15 mouse cellular contexts compared by ENCODE assay signal in genomic region chr9:121061820-121062623, GRCm38 (mm10).
DNase-seq lines count a peak whose midpoint lies in the region; ATAC-seq and TF ChIP-seq lines count a peak whose summit lies in the region.
"Had no signal": no experiment of that assay in that cellular context is flagged by ENCODE, and none has a peak within 500 bp of the region (broad histone marks: within the 10 kb centered on the region; RNA-seq: fewer than 3 reads in every experiment).

No protein-coding gene starts in this region.

- H3K4me1 ChIP-seq in kidney, postnatal 0 days (replicated peaks; ENCODE audit: insufficient read depth, low read length) = no peaks in the 10 kb centered on the region
- peaks cover 12% of the 10 kb centered on the region; the same call in 1 of the 2 replicates for H3K4me1 ChIP-seq in forebrain, embryonic 11.5 days (replicated peaks; ENCODE audit: control insufficient read depth, insufficient read depth, low read length)
- peaks cover 19% of the 10 kb centered on the region for H3K4me1 ChIP-seq in hindbrain, embryonic 15.5 days (replicated peaks)
- H3K4me1 ChIP-seq in neural tube, embryonic 14.5 days (ENCODE audit: control insufficient read depth, insufficient read depth, low read length) = peaks cover 13% of the 10 kb centered on the region

- no peaks in the 10 kb centered on the region for H3K36me3 ChIP-seq in kidney, postnatal 0 days (ENCODE audit: insufficient read depth, low read length)
- H3K36me3 ChIP-seq in forebrain, embryonic 11.5 days (ENCODE audit: control insufficient read depth, insufficient read depth, low read length) = no peaks in the 10 kb centered on the region
- no peaks in the 10 kb centered on the region for H3K36me3 ChIP-seq in hindbrain, embryonic 15.5 days
- no peaks in the 10 kb centered on the region for H3K36me3 ChIP-seq in neural tube, embryonic 14.5 days (ENCODE audit: control insufficient read depth, insufficient read depth, low read length)
- H3K36me3 ChIP-seq: heart, embryonic 15.5 days had no signal

- no peak overlapping the region for H3K9ac ChIP-seq in kidney, postnatal 0 days (ENCODE audit: low read depth, low read length)
- no peak overlapping the region for H3K9ac ChIP-seq in forebrain, embryonic 11.5 days (ENCODE audit: low read length)
- H3K9ac ChIP-seq in hindbrain, embryonic 15.5 days = no peak overlapping the region
- H3K9ac ChIP-seq in neural tube, embryonic 14.5 days (replicated peaks; ENCODE audit: low read depth, low read length) = no peak overlapping the region
- H3K9ac ChIP-seq: heart, embryonic 15.5 days; liver, embryonic 14.5 days had no signal

- ATAC-seq in kidney, postnatal 0 days (replicated peaks; ENCODE audit: low FRiP score, low read depth) = no peak; the same call in 1 of the 2 replicates
- peak; percentile 55; the same call in 1 of the 2 replicates for ATAC-seq in forebrain, embryonic 11.5 days (replicated peaks; ENCODE audit: low FRiP score)
- ATAC-seq in hindbrain, embryonic 15.5 days (ENCODE audit: low FRiP score, low read depth) = peak; percentile 62
- ATAC-seq in neural tube, embryonic 14.5 days (ENCODE audit: low read depth) = peak; percentile 79
- ATAC-seq: intestine, embryonic 16.5 days had no signal

- H3K4me2 ChIP-seq in kidney, postnatal 0 days (ENCODE audit: low read length) = no peak overlapping the region
- H3K4me2 ChIP-seq in forebrain, embryonic 11.5 days (ENCODE audit: low read depth, low read length, severe bottlenecking) = no peak overlapping the region
- H3K4me2 ChIP-seq in hindbrain, embryonic 15.5 days = no peak overlapping the region
- no peak overlapping the region for H3K4me2 ChIP-seq in neural tube, embryonic 14.5 days (ENCODE audit: low read depth, low read length)
- H3K4me2 ChIP-seq: heart, embryonic 15.5 days had no signal

- H3K27ac ChIP-seq in kidney, postnatal 0 days = no peak overlapping the region
- no peak overlapping the region for H3K27ac ChIP-seq in forebrain, embryonic 11.5 days (ENCODE audit: low read depth, low read length)
- peak overlapping the region; percentile 55 for H3K27ac ChIP-seq in hindbrain, embryonic 15.5 days (replicated peaks)
- H3K27ac ChIP-seq in neural tube, embryonic 14.5 days (ENCODE audit: low read depth, low read length) = 0 out of 2 replicates have a peak overlapping the region, but pooled peaks have one; percentile 29
- H3K27ac ChIP-seq: heart, embryonic 15.5 days; layer of hippocampus, adult 2 months; liver, embryonic 14.5 days had no signal

- peak; percentile 37 for DNase-seq in kidney, postnatal 0 days (ENCODE audit: low spot score)
- no peak for DNase-seq in kidney, postnatal 36 days
- DNase-seq in forebrain, embryonic 11.5 days (ENCODE audit: low spot score) = no peak
- no peak for DNase-seq in thymus, postnatal 36 days
- DNase-seq in layer of hippocampus, postnatal 14 days (ENCODE audit: low spot score in 2 of 2) = no peak
- no peak for DNase-seq in frontal cortex, postnatal 14 days (ENCODE audit: low spot score in 2 of 2)
- DNase-seq: cerebellum, postnatal 36 days; gastrocnemius, postnatal 14 days; thymus, adult 2 months had no signal

- no peaks in the 10 kb centered on the region for H3K9me3 ChIP-seq in kidney, postnatal 0 days (replicated peaks; ENCODE audit: low read length)
- H3K9me3 ChIP-seq in forebrain, embryonic 11.5 days (ENCODE audit: control insufficient read depth, low read length) = no peaks in the 10 kb centered on the region
- H3K9me3 ChIP-seq in hindbrain, embryonic 15.5 days = no peaks in the 10 kb centered on the region
- H3K9me3 ChIP-seq in neural tube, embryonic 14.5 days (ENCODE audit: control insufficient read depth, low read length) = no peaks in the 10 kb centered on the region
- H3K9me3 ChIP-seq: heart, embryonic 15.5 days had no signal

- no peak overlapping the region for H3K4me3 ChIP-seq in kidney, postnatal 0 days (replicated peaks; ENCODE audit: low read depth, low read length)
- H3K4me3 ChIP-seq in forebrain, embryonic 11.5 days (ENCODE audit: low read depth, low read length) = no peak overlapping the region
- H3K4me3 ChIP-seq in hindbrain, embryonic 15.5 days = no peak overlapping the region
- H3K4me3 ChIP-seq in neural tube, embryonic 14.5 days (ENCODE audit: low read depth, low read length) = no peak overlapping the region
- H3K4me3 ChIP-seq: heart, embryonic 15.5 days; layer of hippocampus, adult 2 months had no signal

- H3K27me3 ChIP-seq in kidney, postnatal 0 days (ENCODE audit: insufficient read depth, low read length) = no peaks in the 10 kb centered on the region
- H3K27me3 ChIP-seq in forebrain, embryonic 11.5 days (ENCODE audit: control insufficient read depth, insufficient read depth, low read length) = no peaks in the 10 kb centered on the region
- H3K27me3 ChIP-seq in hindbrain, embryonic 15.5 days = no peaks in the 10 kb centered on the region
- H3K27me3 ChIP-seq in neural tube, embryonic 14.5 days (ENCODE audit: control insufficient read depth, insufficient read depth, low read length) = no peaks in the 10 kb centered on the region
- H3K27me3 ChIP-seq: heart, embryonic 15.5 days had no signal

- no peak for TF ChIP-seq CTCF in kidney, postnatal 0 days (IDR thresholded peaks at IDR 0.05; ENCODE audit: low read depth)

- 27% methylated on average over 12 of the region's 12 CpGs for WGBS in kidney, postnatal 0 days
- WGBS in forebrain, embryonic 11.5 days = 22% methylated on average over 12 of the region's 12 CpGs
- 11% methylated on average over 12 of the region's 12 CpGs for WGBS in hindbrain, embryonic 15.5 days
- WGBS in neural tube, embryonic 14.5 days = 11% methylated on average over 12 of the region's 12 CpGs

Comparison
In these comparisons a context has a peak if more than half of its experiments do, and no peak if none do; other contexts are left out.
1. H3K27ac ChIP-seq: peak in hindbrain, embryonic 15.5 days (single experiment) and neural tube, embryonic 14.5 days (single experiment); none in kidney, postnatal 0 days (single experiment) and forebrain, embryonic 11.5 days (single experiment).